Mouse (Mus musculus): ENCODE measurements around the gene Dtx4. TPM values are rescaled to one million over a fixed set of nuclear protein-coding genes. Genes with fewer than 3 reads are reported as not detected.

Dtx4 gene
- polyA plus RNA-seq, 1 experiment from 2014 or later, result 5.6 TPM

- Histone ChIP-seq H3K4me3 (replicated peaks; ENCODE audit: low read depth, low read length) (no peak overlapping the region), H3K36me3 (ENCODE audit: insufficient read depth, low read length) (no peaks in the 10 kb centered on the region), H3K9me3 (replicated peaks; ENCODE audit: low read length) (no peaks in the 10 kb centered on the region), H3K4me2 (ENCODE audit: low read length) (no peak overlapping the region), H3K4me1 (replicated peaks; ENCODE audit: insufficient read depth, low read length) (no peaks in the 10 kb centered on the region), H3K9ac (ENCODE audit: low read depth, low read length) (no peak overlapping the region), H3K27me3 (ENCODE audit: insufficient read depth, low read length) (no peaks in the 10 kb centered on the region), H3K27ac (no peak overlapping the region)
- DNase-seq (ENCODE audit: low spot score), result no peak
- no peak for ATAC-seq (replicated peaks; ENCODE audit: low FRiP score, low read depth)
- 81% methylated on average over 4 of the region's 4 CpGs for WGBS
- no peak for TF ChIP-seq CTCF (IDR thresholded peaks at IDR 0.05; ENCODE audit: low read depth)
Measured at GRCm38 (mm10) chr19:12435011-12435416, 66.2 kb downstream of the Dtx4 start.

GRCm38 (mm10) chr19:12433033-12433432 lies 68.2 kb downstream of the Dtx4 start:
- H3K36me3 ChIP-seq (ENCODE audit: insufficient read depth, low read length), result no peaks in the 10 kb centered on the region
- DNase-seq (ENCODE audit: low spot score) (peak; percentile 69), ATAC-seq (replicated peaks; ENCODE audit: low FRiP score, low read depth) (no peak)
- H3K4me1 ChIP-seq (replicated peaks; ENCODE audit: insufficient read depth, low read length), result no peaks in the 10 kb centered on the region
- H3K27me3 ChIP-seq (ENCODE audit: insufficient read depth, low read length), result no peaks in the 10 kb centered on the region
- H3K27ac ChIP-seq, result no peak overlapping the region
- H3K4me3 ChIP-seq (replicated peaks; ENCODE audit: low read depth, low read length), result no peak overlapping the region
- H3K4me2 ChIP-seq (ENCODE audit: low read length), result no peak overlapping the region
- peak; percentile 81 for TF ChIP-seq CTCF (IDR thresholded peaks at IDR 0.05; ENCODE audit: low read depth)
- H3K9me3 ChIP-seq (replicated peaks; ENCODE audit: low read length), result no peaks in the 10 kb centered on the region
- WGBS, result 6% methylated on average over 2 of the region's 2 CpGs
- H3K9ac ChIP-seq (ENCODE audit: low read depth, low read length), result no peak overlapping the region

GRCm38 (mm10) chr19:12427605-12428004 lies 73.6 kb downstream of the Dtx4 start, which contains the start of gene Pfpl:
Gene Pfpl, plus strand, starts transcription at chr19:12427905.
- no peak within 1 kb of the TSS for H3K4me3 ChIP-seq (replicated peaks; ENCODE audit: low read depth, low read length)
- no peak for DNase-seq (ENCODE audit: low spot score)
- WGBS, result 89% methylated on average over 6 of the region's 6 CpGs

GRCm38 (mm10) chr19:12427101-12427500 lies 74.2 kb downstream of the Dtx4 start:
- H3K4me3 ChIP-seq (replicated peaks; ENCODE audit: low read depth, low read length), result no peak overlapping the region
- no peak overlapping the region for H3K4me2 ChIP-seq (ENCODE audit: low read length)
- H3K27me3 ChIP-seq (ENCODE audit: insufficient read depth, low read length), result no peaks in the 10 kb centered on the region
- ATAC-seq (replicated peaks; ENCODE audit: low FRiP score, low read depth), result no peak
- H3K27ac ChIP-seq, result no peak overlapping the region
- no peaks in the 10 kb centered on the region for H3K9me3 ChIP-seq (replicated peaks; ENCODE audit: low read length)
- no peaks in the 10 kb centered on the region for H3K4me1 ChIP-seq (replicated peaks; ENCODE audit: insufficient read depth, low read length)
- H3K36me3 ChIP-seq (ENCODE audit: insufficient read depth, low read length), result no peaks in the 10 kb centered on the region
- H3K9ac ChIP-seq (ENCODE audit: low read depth, low read length), result no peak overlapping the region
- no peak for TF ChIP-seq CTCF (IDR thresholded peaks at IDR 0.05; ENCODE audit: low read depth)
- DNase-seq (ENCODE audit: low spot score), result no peak
- WGBS, result 82% methylated on average over 5 of the region's 5 CpGs

More at GRCm38 (mm10) chr19:12427605-12428004, 73.6 kb downstream of the Dtx4 start, which contains the start of gene Pfpl:
- ATAC-seq (replicated peaks; ENCODE audit: low FRiP score, low read depth), result no peak
- Histone ChIP-seq H3K9ac (ENCODE audit: low read depth, low read length) (no peak within 1 kb of the TSS), H3K27ac (no peak within 1 kb of the TSS), H3K36me3 (ENCODE audit: insufficient read depth, low read length) (no peaks in the 10 kb centered on the region), H3K4me1 (replicated peaks; ENCODE audit: insufficient read depth, low read length) (no peaks in the 10 kb centered on the region), H3K27me3 (ENCODE audit: insufficient read depth, low read length) (no peaks in the 10 kb centered on the region), H3K9me3 (replicated peaks; ENCODE audit: low read length) (no peaks in the 10 kb centered on the region), H3K4me2 (ENCODE audit: low read length) (no peak within 1 kb of the TSS)
- no peak for TF ChIP-seq CTCF (IDR thresholded peaks at IDR 0.05; ENCODE audit: low read depth)

GRCm38 (mm10) chr19:12421680-12422079 lies 79.6 kb downstream of the Dtx4 start:
- Histone ChIP-seq H3K27ac (no peak overlapping the region), H3K9me3 (replicated peaks; ENCODE audit: low read length) (no peaks in the 10 kb centered on the region), H3K4me2 (ENCODE audit: low read length) (no peak overlapping the region), H3K27me3 (ENCODE audit: insufficient read depth, low read length) (no peaks in the 10 kb centered on the region), H3K9ac (ENCODE audit: low read depth, low read length) (no peak overlapping the region), H3K36me3 (ENCODE audit: insufficient read depth, low read length) (no peaks in the 10 kb centered on the region), H3K4me3 (replicated peaks; ENCODE audit: low read depth, low read length) (no peak overlapping the region), H3K4me1 (replicated peaks; ENCODE audit: insufficient read depth, low read length) (no peaks in the 10 kb centered on the region)
- WGBS, result 76% methylated on average over 1 of the region's 1 CpGs
- no peak for DNase-seq (ENCODE audit: low spot score)
- TF ChIP-seq CTCF (IDR thresholded peaks at IDR 0.05; ENCODE audit: low read depth), result no peak
- no peak for ATAC-seq (replicated peaks; ENCODE audit: low FRiP score, low read depth)

- Histone ChIP-seq H3K4me3 (replicated peaks; ENCODE audit: low read depth, low read length) (no peak overlapping the region), H3K9ac (ENCODE audit: low read depth, low read length) (no peak overlapping the region), H3K27me3 (ENCODE audit: insufficient read depth, low read length) (no peaks in the 10 kb centered on the region), H3K9me3 (replicated peaks; ENCODE audit: low read length) (no peaks in the 10 kb centered on the region), H3K4me1 (replicated peaks; ENCODE audit: insufficient read depth, low read length) (no peaks in the 10 kb centered on the region), H3K27ac (no peak overlapping the region), H3K36me3 (ENCODE audit: insufficient read depth, low read length) (no peaks in the 10 kb centered on the region), H3K4me2 (ENCODE audit: low read length) (no peak overlapping the region)
- WGBS, result 76% methylated on average over 6 of the region's 6 CpGs
- ATAC-seq (replicated peaks; ENCODE audit: low FRiP score, low read depth) (no peak), DNase-seq (ENCODE audit: low spot score) (no peak)
- no peak for TF ChIP-seq CTCF (IDR thresholded peaks at IDR 0.05; ENCODE audit: low read depth)
Measured at GRCm38 (mm10) chr19:12420555-12420954, 80.7 kb downstream of the Dtx4 start.

- no peak overlapping the region for H3K27ac ChIP-seq
- no peak for TF ChIP-seq CTCF (IDR thresholded peaks at IDR 0.05; ENCODE audit: low read depth)
- no peak overlapping the region for H3K4me2 ChIP-seq (ENCODE audit: low read length)
- DNase-seq (ENCODE audit: low spot score) (no peak), ATAC-seq (replicated peaks; ENCODE audit: low FRiP score, low read depth) (no peak)
- no peaks in the 10 kb centered on the region for H3K4me1 ChIP-seq (replicated peaks; ENCODE audit: insufficient read depth, low read length)
- WGBS, result 76% methylated on average over 3 of the region's 3 CpGs
- H3K27me3 ChIP-seq (ENCODE audit: insufficient read depth, low read length), result no peaks in the 10 kb centered on the region
- H3K9ac ChIP-seq (ENCODE audit: low read depth, low read length), result no peak overlapping the region
- no peaks in the 10 kb centered on the region for H3K9me3 ChIP-seq (replicated peaks; ENCODE audit: low read length)
- H3K36me3 ChIP-seq (ENCODE audit: insufficient read depth, low read length), result no peaks in the 10 kb centered on the region
- no peak overlapping the region for H3K4me3 ChIP-seq (replicated peaks; ENCODE audit: low read depth, low read length)
Measured at GRCm38 (mm10) chr19:12418312-12418711, 82.9 kb downstream of the Dtx4 start.

All from kidney, postnatal 0 days (tissue).